Mouse (Mus musculus): ENCODE measurements around the gene Tom1l2. TPM values are rescaled to one million over a fixed set of nuclear protein-coding genes. Genes with fewer than 3 reads are reported as not detected.

Tom1l2 gene
- polyA plus RNA-seq (2012; ENCODE audit: insufficient read depth, insufficient read length, missing spikeins), result 27.4 and 27.6 TPM in 2 replicates

- Histone ChIP-seq H3K4me3 (ENCODE audit: insufficient read depth, low read depth, low read length) (peak within 1 kb of the TSS; percentile 74), H3K4me1 (ENCODE audit: control insufficient read depth, insufficient read depth, insufficient read length, low read length) (no peaks in the 10 kb centered on the region), H3K27ac (replicated peaks; ENCODE audit: low read depth, low read length) (peak within 1 kb of the TSS; percentile 57)
These were observed at the start of gene Tom1l2, which contains the start of gene Drc3 for GRCm38 (mm10) chr11:60352559-60353411. Tom1l2 (minus strand) TSS chr11:60352905. Drc3 (plus strand) TSS chr11:60353329.

GRCm38 (mm10) chr11:60397172-60397571 lies 44.5 kb upstream of the Tom1l2 start:
- H3K27ac ChIP-seq (replicated peaks; ENCODE audit: low read depth, low read length), result no peak overlapping the region
- H3K4me3 ChIP-seq (ENCODE audit: insufficient read depth, low read depth, low read length), result no peak overlapping the region
- H3K4me1 ChIP-seq (ENCODE audit: control insufficient read depth, insufficient read depth, insufficient read length, low read length), result no peaks in the 10 kb centered on the region

DNA sequence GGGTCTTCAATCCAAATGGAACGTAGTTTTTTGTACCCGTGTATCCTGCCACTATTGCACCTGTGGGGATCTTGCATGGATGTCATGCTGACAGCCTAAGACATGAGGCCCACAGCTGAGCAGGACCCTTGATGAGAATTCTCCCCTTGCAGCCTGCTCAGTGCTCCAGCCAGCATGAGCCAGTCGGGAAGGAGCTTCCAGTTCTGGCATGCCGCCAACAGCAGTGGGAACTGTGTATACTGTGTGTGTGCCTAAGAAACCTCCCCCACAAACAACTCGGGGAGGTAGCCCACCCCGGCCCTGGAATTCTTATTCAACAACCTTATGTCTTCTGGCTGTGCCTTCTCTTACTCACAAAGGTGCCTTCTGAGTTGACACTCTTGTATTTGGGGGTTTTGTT lies 43.8 kb upstream of the Tom1l2 start:
- H3K27ac ChIP-seq (replicated peaks; ENCODE audit: low read depth, low read length), result no peak overlapping the region
- no peak overlapping the region for H3K4me3 ChIP-seq (ENCODE audit: insufficient read depth, low read depth, low read length)
- no peaks in the 10 kb centered on the region for H3K4me1 ChIP-seq (ENCODE audit: control insufficient read depth, insufficient read depth, insufficient read length, low read length)

- H3K4me1 ChIP-seq (ENCODE audit: control insufficient read depth, insufficient read depth, insufficient read length, low read length), result no peaks in the 10 kb centered on the region
- H3K4me3 ChIP-seq (ENCODE audit: insufficient read depth, low read depth, low read length), result no peak overlapping the region
- no peak overlapping the region for H3K27ac ChIP-seq (replicated peaks; ENCODE audit: low read depth, low read length)
These were observed 38.6 kb upstream of the Tom1l2 start for GRCm38 (mm10) chr11:60391346-60391745.

GRCm38 (mm10) chr11:60387944-60388343 lies 35.2 kb upstream of the Tom1l2 start:
- H3K27ac ChIP-seq (replicated peaks; ENCODE audit: low read depth, low read length), result no peak overlapping the region
- H3K4me1 ChIP-seq (ENCODE audit: control insufficient read depth, insufficient read depth, insufficient read length, low read length), result no peaks in the 10 kb centered on the region
- no peak overlapping the region for H3K4me3 ChIP-seq (ENCODE audit: insufficient read depth, low read depth, low read length)

GRCm38 (mm10) chr11:60385946-60386345 lies 33.2 kb upstream of the Tom1l2 start:
- no peak overlapping the region for H3K4me3 ChIP-seq (ENCODE audit: insufficient read depth, low read depth, low read length)
- no peak overlapping the region for H3K27ac ChIP-seq (replicated peaks; ENCODE audit: low read depth, low read length)
- no peaks in the 10 kb centered on the region for H3K4me1 ChIP-seq (ENCODE audit: control insufficient read depth, insufficient read depth, insufficient read length, low read length)

DNA sequence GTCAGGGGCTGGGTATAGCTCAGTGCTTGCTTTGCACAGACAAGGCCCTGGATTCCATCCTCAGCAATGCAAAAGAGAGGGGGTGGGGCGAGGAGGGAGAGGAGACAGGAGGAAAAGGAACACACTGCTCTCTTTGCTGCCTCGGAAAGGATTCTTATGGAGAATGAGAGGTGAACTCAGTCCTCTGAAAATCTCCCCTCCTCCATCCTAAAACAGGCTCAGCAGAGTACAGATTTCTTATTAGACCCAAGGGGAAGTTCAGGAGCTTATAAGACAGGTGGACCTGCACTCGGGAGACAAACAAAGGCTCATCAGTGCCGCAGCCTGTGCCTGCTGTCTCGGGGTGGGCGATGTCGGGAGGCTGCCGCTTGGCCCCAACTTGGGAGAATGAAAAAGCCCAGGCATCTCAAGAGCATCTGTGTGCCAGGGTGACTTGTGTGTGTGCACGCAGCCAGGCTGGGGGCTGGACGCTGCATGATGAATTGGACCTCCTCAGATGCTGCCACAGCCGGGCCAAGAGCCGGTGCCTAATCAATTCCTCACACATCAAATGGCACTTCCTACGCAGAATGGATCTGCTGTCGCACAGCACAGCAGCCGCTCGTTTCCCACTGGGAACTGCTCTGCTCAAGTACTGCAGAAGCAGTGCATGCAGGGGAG lies 32.2 kb upstream of the Tom1l2 start:
- Histone ChIP-seq H3K4me3 (ENCODE audit: insufficient read depth, low read depth, low read length) (no peak overlapping the region), H3K4me1 (ENCODE audit: control insufficient read depth, insufficient read depth, insufficient read length, low read length) (no peaks in the 10 kb centered on the region), H3K27ac (replicated peaks; ENCODE audit: low read depth, low read length) (no peak overlapping the region)

GRCm38 (mm10) chr11:60383518-60383917 lies 30.8 kb upstream of the Tom1l2 start:
- Histone ChIP-seq H3K4me1 (ENCODE audit: control insufficient read depth, insufficient read depth, insufficient read length, low read length) (no peaks in the 10 kb centered on the region), H3K27ac (replicated peaks; ENCODE audit: low read depth, low read length) (no peak overlapping the region), H3K4me3 (ENCODE audit: insufficient read depth, low read depth, low read length) (no peak overlapping the region)

DNA sequence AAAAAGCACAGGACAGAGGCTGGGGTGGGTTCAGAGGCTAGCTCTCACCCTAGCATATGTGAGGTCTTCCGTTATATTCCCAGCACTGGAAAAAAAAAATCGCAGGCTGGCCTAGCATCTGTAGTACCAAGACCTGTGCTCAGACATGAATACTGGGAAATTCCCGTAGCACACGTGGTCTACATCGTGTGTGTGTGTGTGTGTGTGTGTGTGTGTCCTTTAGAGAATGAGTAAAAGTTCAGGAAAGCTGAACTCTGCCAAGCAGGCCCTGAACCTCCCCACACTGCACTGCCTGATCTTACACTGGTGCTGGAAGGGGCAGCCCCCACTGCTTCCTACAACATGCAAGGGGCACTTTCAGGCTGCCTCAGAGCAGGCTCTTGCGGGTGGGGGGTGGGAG lies 21.8 kb upstream of the Tom1l2 start:
- Histone ChIP-seq H3K4me1 (ENCODE audit: control insufficient read depth, insufficient read depth, insufficient read length, low read length) (no peaks in the 10 kb centered on the region), H3K4me3 (ENCODE audit: insufficient read depth, low read depth, low read length) (no peak overlapping the region), H3K27ac (replicated peaks; ENCODE audit: low read depth, low read length) (no peak overlapping the region)

DNA sequence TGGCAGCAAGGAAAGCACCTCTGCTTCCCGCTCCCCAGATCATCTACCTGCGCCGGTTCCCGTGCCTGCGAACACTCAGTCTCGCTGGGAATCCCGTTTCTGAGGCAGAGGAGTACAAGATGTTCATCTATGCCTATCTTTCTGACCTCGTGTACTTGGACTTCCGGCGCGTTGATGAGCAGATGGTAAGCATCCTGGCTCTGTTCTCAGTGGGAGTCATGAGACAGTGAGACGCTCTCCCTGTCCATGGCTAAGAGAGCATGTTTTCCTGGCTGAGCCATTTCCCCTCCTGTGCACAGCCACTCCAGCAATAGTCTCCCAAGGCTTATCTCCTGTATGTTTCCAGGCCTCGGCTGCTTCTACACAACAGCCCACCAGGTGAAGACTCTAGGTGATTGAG lies 17.7 kb upstream of the Tom1l2 start:
- Histone ChIP-seq H3K4me1 (ENCODE audit: control insufficient read depth, insufficient read depth, insufficient read length, low read length) (no peaks in the 10 kb centered on the region), H3K4me3 (ENCODE audit: insufficient read depth, low read depth, low read length) (no peak overlapping the region), H3K27ac (replicated peaks; ENCODE audit: low read depth, low read length) (no peak overlapping the region)

GRCm38 (mm10) chr11:60369448-60369847 lies 16.7 kb upstream of the Tom1l2 start:
- H3K4me3 ChIP-seq (ENCODE audit: insufficient read depth, low read depth, low read length), result no peak overlapping the region
- no peaks in the 10 kb centered on the region for H3K4me1 ChIP-seq (ENCODE audit: control insufficient read depth, insufficient read depth, insufficient read length, low read length)
- no peak overlapping the region for H3K27ac ChIP-seq (replicated peaks; ENCODE audit: low read depth, low read length)

GRCm38 (mm10) chr11:60368909-60369308 lies 16.2 kb upstream of the Tom1l2 start:
- Histone ChIP-seq H3K27ac (replicated peaks; ENCODE audit: low read depth, low read length) (no peak overlapping the region), H3K4me1 (ENCODE audit: control insufficient read depth, insufficient read depth, insufficient read length, low read length) (no peaks in the 10 kb centered on the region)

DNA sequence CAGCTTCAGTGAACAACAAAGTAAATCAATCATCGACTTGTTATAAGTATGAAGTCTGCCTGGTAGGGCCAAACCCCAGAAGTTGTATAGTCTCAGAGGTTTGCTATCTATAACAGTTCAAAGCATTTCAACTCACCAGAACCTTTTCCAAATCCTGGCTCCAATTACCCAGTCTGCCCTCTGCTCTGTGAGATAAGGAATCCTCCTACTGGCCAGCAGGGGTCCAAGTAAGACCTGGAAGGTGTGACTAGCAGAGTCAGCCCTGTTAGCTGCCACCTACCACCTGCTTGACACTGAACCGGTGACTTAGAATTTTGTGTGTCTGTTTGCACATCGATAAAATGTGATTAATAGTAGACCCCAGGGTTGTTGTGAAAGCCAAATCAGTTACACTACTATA lies 14.6 kb upstream of the Tom1l2 start:
- Histone ChIP-seq H3K4me1 (ENCODE audit: control insufficient read depth, insufficient read depth, insufficient read length, low read length) (no peaks in the 10 kb centered on the region), H3K4me3 (ENCODE audit: insufficient read depth, low read depth, low read length) (no peak overlapping the region), H3K27ac (replicated peaks; ENCODE audit: low read depth, low read length) (no peak overlapping the region)

More at GRCm38 (mm10) chr11:60368909-60369308, 16.2 kb upstream of the Tom1l2 start:
- H3K4me3 ChIP-seq (ENCODE audit: insufficient read depth, low read depth, low read length), result no peak overlapping the region

GRCm38 (mm10) chr11:60366239-60367019 lies 13.7 kb upstream of the Tom1l2 start:
- no peak overlapping the region for H3K27ac ChIP-seq (replicated peaks; ENCODE audit: low read depth, low read length)
- H3K4me3 ChIP-seq (ENCODE audit: insufficient read depth, low read depth, low read length), result no peak overlapping the region
- H3K4me1 ChIP-seq (ENCODE audit: control insufficient read depth, insufficient read depth, insufficient read length, low read length), result no peaks in the 10 kb centered on the region

DNA sequence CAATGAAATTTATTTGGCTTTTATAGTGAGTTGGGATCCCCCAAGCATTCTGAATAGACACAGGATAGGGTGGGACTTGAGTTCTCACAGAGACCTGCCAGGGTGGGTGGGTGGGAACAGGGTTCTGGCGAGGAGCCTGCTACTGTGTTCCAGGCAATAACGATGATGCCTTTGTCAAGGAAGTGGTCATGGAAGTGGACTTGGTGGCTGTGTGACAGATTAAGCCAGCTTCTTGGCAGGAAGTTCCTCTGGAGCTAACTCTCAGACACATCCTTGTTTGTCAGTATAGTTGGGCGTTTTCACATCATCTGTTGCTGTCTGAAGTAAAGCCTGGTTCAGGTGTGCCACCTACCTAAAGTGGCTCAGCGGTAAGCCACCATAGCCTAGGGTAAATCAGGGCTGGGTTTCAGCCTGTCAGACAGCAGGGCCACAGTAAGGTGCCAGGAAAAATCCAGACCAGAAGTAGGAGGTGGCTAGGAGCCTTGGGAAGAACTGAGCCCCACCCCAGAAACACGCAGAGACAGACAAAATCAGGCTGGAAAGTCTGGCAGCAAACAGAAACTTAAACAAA lies 8.0 kb upstream of the Tom1l2 start:
- no peak overlapping the region for H3K4me3 ChIP-seq (ENCODE audit: insufficient read depth, low read depth, low read length)
- H3K27ac ChIP-seq (replicated peaks; ENCODE audit: low read depth, low read length), result peak overlapping the region; percentile 98
- peaks cover 6% of the 10 kb centered on the region for H3K4me1 ChIP-seq (ENCODE audit: control insufficient read depth, insufficient read depth, insufficient read length, low read length)
